Mouse (Mus musculus) frontal cortex, postnatal 14 days (tissue): ENCODE data around the gene Tom1.

Source experiments
- DNase-seq, 2 experiments: peaks; one replicate each; pipeline ENCODE4 v3.0.0; 2022; ENCODE audit warnings: low spot score in 2 of 2

Tom1 gene

GRCm38 (mm10) chr8:75042171-75042570, 8.7 kb downstream of the Tom1 start:
- no peak for DNase-seq

DNA sequence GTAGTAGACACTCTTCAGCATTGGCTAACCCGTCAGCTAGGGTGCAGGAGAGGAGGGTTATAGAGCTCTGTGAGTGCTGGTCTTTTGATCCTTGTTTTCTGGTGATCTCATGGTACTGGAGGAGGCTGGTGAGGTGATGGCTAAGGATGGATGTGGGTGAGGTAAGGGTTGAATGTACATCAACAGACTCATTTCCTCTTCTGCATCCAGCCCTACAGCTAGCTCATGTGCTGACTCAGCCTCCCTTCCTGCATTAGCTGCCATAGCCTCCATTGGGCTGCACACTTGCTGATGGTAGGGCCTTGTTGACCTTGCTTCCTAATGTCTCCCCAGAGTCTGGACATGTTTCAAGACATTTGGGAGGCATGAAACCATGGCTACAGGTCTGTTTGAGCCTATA, 9.5 kb downstream of the Tom1 start:
- DNase-seq: no peak

DNA sequence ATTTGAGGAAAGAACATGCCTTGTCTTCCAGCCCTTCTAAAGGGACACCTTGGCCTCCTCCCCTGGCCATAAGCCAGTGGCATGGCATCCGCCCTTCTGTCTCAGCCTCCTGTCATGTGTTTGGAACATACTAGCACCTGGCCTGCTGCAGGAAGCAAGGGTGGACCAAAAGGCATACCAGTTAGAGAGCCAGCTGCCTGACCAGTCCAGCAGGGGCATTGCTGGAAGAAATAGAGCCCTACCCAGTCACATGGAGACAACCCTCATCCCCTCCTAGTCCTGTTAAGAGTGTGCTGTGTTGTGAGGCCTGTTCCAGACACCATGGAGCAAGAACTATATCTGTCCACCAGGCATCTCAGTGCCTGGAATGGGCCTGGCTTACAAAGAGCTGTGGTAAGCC, 12.8 kb downstream of the Tom1 start:
- no peak for DNase-seq

DNA sequence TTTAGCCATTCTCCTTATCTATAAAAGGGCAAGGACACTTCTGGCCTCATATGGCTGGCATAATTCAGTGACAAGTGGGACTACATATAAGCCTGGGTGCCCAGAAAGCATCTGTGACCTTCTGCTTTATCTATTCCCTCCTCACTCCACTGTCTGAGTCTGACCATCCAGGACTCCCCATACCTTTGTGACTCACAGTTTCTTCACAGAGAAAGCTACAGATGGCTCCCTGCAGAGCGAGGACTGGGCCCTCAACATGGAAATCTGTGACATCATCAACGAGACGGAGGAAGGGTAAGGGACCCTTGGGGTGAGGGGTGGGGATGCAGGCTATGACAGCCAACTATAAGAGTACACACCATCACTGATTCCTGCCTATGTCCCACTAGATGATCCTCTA, 14.3 kb downstream of the Tom1 start:
- no peak for DNase-seq

DNA sequence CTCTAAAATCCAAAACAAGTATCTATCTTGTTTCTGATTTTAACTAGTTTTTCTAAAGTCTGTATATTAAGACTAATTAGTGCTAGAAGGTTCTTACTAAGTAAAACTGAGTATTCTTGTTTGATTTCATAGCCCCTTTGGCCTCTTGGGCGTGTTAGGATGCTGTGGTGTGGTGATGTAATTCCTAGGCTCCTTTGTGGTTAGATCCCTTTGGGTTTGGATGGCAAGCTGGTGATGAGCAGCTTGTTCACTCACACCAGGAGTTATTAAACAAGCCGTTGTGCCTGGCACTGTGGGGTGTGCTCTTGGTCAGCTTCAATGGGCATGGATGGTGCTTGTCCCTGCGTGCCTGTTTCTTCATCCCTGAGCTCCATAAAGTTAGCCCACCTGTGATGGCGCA, 19.8 kb downstream of the Tom1 start:
- no peak for DNase-seq

DNA sequence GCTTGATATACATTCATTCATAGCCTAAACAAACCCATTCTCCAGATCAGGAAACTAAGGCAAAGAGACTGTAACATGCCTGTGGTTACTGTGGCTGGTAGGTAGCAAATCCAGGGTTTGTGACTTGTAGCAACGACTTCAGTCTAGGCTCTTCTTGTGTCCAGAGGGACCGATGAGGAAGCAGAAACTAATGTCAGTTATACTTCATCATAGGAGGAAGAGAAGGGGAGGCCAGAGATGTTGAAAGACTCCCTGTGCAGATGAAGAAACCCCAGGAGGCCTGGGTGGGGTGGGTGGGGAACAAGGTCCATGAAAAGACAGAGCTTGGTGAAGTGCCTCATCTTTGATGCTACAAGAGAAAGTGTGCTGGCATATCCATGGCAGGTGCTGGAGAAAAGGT, 22.2 kb downstream of the Tom1 start:
- no peak for DNase-seq

GRCm38 (mm10) chr8:75060022-75060421, 26.5 kb downstream of the Tom1 start:
- DNase-seq: no peak

GRCm38 (mm10) chr8:75060815-75061214, 27.3 kb downstream of the Tom1 start:
- no peak for DNase-seq

DNA sequence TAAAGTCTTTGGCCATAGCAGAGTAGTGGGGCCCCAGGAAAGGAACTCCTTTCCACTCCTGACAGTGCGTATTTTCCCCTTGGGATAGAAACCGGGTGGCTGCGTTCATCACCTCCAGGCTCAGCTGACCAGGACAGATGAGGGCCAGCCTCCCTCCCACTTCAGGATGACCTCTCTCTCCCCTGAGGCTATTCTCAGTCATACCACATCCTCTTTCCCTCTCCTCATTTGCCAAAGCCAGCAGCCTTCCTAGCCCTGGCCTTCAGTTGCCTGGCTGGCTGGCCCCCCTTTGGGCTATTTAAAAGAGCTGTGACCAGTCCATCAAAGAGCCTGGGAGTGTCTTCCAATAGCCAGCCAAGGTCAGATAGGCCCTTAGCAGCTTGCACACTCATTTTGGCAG, 29.8 kb downstream of the Tom1 start:
- DNase-seq: no peak

DNA sequence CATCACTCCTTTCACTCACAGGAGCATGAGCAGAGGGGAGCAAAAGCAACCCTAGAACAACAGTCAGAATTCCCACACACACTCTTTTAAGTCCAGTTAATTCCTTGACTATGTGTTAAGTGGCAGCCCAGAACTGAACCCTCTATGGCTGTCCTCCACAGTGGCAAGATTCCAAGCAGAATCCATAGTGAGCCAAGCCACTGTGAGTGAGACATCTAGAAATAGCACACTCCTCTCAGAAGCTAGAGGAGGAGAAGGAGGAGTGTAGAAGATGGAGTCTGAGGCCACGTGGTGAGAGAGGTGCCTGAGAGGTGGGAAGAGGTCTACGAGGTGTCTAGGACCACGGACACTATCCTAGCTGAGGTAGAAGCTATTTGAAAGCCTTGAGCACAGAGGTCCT, 31.3 kb downstream of the Tom1 start:
- DNase-seq: no peak

DNA sequence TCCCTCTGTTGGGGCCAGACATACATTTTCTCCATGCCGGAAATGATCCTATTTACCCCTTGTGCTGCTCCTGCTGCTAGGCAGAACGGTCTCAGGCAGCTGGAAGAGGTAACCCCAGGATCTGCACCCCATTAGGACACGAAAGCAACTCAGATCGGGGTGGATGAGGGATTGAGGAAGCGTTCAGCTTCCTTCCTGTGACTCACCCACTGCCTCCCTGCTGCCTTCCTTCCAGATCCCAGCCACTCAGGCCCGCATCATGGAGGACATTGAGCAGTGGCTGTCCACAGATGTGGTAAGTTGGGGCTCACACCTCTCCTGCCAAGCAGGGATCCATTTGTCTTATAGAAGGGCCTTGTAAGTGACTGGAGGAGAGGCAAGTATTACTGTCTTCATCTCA, 33.8 kb downstream of the Tom1 start:
- DNase-seq: no peak

DNA sequence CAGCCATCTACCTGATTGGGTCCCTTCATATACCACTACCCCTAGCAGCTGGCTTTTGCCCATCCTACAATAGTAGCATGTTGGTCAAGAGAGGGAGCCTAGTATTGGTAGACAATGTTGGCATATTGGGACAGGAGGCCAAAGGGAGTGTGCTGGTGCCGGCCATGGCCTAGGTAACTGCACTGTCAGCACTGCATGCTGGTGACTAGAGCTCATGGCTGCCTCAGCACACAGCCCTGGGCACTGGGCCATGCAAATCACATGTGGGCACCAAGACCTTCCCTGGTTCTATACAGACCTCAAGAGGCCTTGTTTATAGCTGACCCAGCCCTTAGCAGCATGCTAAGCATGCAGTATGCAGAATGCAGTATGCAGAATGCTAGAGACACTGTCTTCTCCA, 36.8 kb downstream of the Tom1 start:
- no peak for DNase-seq

- DNase-seq: peak; percentile 66 to 71
Observed at GRCm38 (mm10) chr8:75071627-75072346, 38.3 kb downstream of the Tom1 start.

DNA sequence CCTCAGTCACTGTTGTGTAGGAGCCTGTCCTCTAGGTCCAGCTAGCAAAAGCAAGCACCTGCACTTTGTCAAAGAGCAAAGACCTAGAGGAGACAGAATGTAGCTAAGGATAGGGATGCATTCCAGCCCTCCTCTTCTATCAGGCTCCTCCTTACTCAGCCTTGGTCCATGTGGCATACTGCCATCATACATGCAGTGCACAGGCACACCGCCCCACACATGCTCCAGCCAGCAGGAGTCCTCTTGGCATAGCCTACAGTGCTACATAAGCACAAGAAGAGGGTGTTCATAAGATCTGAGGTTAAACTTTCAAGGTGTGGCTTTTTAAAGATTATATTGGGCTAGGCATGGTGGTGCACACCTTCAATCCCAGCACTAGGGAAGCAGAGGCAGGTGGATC, 41.4 kb downstream of the Tom1 start:
- no peak for DNase-seq

DNA sequence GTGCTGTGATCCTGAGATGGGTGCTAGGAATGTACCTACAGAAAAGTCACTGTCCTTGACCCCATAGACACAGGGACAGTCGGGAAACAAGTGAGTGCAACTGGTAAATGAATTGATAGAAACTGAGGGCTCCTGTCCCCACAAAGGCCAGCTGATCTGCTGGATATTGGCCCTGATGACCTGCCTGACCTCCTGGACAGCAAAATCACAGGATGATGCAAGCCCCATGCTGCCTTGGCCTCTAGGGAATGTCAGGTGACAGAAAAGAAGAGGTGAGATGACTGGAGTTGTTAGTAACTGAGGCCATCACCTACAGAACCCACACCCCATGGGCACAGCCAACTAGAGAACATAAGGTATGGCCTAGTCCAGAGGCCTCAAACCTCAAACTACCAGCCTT, 44.7 kb downstream of the Tom1 start:
- DNase-seq: no peak

DNA sequence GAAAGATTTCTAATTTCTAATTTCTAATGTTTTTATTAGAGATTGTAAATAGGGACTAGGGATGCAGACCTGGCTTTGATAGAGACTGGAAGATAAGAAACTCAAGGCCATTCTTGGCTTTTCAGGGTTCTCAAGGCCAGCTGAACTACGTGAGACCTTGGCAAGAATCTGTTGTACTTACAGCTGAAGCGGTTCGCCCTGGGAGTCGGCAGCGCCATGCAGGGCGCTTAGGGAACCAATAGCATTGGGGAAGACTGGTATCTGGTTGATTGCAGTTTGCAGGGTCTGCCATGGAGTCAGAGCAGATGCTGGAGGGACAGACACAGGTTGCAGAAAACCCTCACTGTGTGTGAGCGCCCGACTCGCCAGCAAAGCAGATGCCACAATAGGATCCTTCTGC, 45.3 kb downstream of the Tom1 start:
- no peak for DNase-seq

DNA sequence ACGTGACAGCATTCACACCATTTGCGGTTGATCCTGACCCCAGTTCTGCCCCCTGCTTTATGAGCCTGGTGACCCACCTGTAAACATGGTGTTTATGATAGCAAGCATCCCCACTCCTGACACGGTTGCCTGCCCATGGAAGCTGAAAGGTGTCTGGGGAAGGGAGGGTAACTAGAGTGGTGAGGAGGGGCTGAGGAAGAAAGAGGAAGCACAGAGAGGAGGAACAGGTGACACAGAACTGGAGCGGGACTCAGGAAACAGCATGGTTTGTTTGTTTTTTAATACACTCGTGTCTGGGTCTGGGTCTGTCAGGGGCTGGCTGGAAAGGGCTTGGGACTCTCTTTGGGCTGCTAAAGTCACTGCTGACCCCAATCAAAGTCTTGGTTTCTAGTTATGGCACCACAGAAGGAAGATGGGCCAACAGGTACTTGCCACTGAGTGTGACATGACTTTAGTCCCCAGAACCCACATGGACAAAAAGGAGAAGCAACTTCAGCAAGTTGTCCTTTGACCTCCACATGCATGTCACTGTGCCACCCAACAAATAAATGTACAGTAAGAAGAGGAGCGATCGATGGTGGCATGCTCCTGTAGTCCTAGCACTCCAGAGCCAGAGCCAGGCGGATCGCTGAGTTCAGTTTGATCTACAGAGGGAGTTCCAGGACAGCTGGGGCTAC, 48.0 kb downstream of the Tom1 start:
- no peak for DNase-seq

- no peak for DNase-seq
Observed at GRCm38 (mm10) chr8:75082181-75082805, 48.8 kb downstream of the Tom1 start.

- DNase-seq: peak; percentile 69 to 83
Observed at GRCm38 (mm10) chr8:75083846-75084245, 50.3 kb downstream of the Tom1 start.

DNA sequence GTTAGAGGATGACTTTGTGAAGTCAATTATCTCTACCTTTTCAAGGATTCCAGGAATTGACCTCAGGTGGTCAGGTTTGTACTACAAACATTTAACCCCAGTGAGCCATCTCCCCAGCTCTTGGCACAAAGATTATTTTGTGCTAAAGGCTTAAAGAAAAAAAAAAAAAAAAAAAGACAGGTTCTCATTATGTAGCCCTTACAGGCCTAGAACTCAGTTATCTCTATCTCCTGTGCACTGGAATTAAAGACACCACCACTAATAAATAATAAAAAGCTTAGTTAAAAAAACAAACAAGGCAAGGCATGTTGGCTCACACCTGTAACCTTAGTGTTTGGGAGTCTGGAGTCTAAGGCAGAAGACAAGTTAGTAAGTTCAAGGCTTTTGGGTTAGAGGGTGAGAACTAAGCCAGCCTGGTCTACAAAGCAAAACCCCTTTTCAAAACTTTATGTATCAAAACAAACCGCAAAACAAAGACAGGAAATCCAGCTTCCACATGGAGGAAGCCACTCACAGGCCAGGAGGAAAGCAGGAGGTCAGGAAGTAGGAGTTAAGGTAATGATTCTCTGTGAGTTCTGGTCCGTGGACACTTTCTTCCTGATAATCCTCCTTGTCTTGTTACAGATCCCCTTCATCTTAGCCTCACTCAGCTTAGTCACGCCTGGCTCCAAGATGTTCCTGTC, 51.0 kb downstream of the Tom1 start:
- DNase-seq: no peak

GRCm38 (mm10) chr8:75086002-75086401, 52.5 kb downstream of the Tom1 start:
- no peak for DNase-seq

- no peak for DNase-seq
Observed at GRCm38 (mm10) chr8:75087127-75087526, 53.6 kb downstream of the Tom1 start.
